Mouse (Mus musculus): ENCODE measurements around the gene Thsd4.

DNA sequence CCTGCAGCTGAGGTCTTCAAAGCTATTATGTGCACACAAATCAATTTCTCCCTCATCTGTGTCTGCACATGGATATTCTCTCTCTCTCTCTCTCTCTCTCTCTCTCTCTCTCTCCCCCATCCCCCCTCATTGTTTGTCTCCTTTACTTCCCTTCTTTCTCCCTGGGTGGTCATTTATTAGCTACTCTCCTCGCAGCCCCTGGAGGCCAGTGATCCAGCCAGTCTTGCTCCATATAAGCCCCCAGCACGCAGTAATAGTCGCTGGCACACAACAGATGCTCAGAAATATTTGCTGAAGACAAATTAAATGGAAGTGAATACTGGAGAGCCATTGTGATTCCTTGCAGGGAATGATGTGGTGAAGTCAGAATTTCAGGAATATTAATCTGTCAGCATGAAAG lies 2.2 kb downstream of the Thsd4 start:
- TF ChIP-seq MAFK (IDR thresholded peaks at IDR 0.05; ENCODE audit: insufficient read depth, low read depth, low read length) (no peak), CHD2 (IDR thresholded peaks at IDR 0.05; ENCODE audit: low read depth, low read length) (no peak)
